Mouse (Mus musculus) lung, embryonic 14.5 days (tissue): ENCODE measurements at regions not wholly inside any gene's neighbourhood (a gene's known extent, or its start where the extent isn't known, plus 50 kb on each side); places are given as distances from the start of the nearest gene placed in this dataset.
A peak's percentile ranks its signal among the peaks of the same experiment; 100 is the strongest.
"Not testable (repeated sequence)": the region's sequence is repeated elsewhere in the genome, so short reads cannot be mapped to it uniquely, and the experiment has no call there.

Experiments used
- ATAC-seq: fragments of 200-750 bp; cut with Nextera tagmentation; 2 replicates; pipeline ENCODE4 v1.8.0; 2017; ENCODE audit warnings: mild to moderate bottlenecking, moderate TSS enrichment, moderate library complexity; ENCODE audit not compliant: insufficient read depth
- DNase-seq: peaks from one replicate; pipeline ENCODE4 v3.0.0-alpha.2; 2015
- H3K27ac ChIP-seq: fragments of 300-500 bp; sonication (generic); 2 replicates; pipeline ENCODE4 v1.5.1; 2014; ENCODE audit warnings: low read depth, mild to moderate bottlenecking, moderate library complexity
- H3K27me3 ChIP-seq: fragments of 300-500 bp; sonication (generic); 2 replicates; pipeline ENCODE4 v1.6.1; 2014; ENCODE audit warnings: low read length, control low read depth; ENCODE audit not compliant: insufficient read depth
- H3K36me3 ChIP-seq: fragments of 300-500 bp; sonication (generic); 2 replicates; pipeline ENCODE4 v1.6.1; 2014; ENCODE audit warnings: control low read depth; ENCODE audit not compliant: insufficient read depth
- H3K4me1 ChIP-seq: fragments of 300-500 bp; sonication (generic); 2 replicates; pipeline ENCODE4 v1.6.1; 2014; ENCODE audit warnings: antibody characterized with exemption, control low read depth; ENCODE audit not compliant: insufficient read depth
- H3K4me2 ChIP-seq: fragments of 300-500 bp; sonication (generic); 2 replicates; pipeline ENCODE4 v1.6.1; 2014; ENCODE audit warnings: mild to moderate bottlenecking
- H3K4me3 ChIP-seq: fragments of 300-500 bp; sonication (generic); 2 replicates; pipeline ENCODE4 v1.5.1; 2014; ENCODE audit warnings: low read depth, low read length
- H3K9ac ChIP-seq: fragments of 300-500 bp; sonication (generic); 2 replicates; pipeline ENCODE4 v1.6.1; 2014
- H3K9me3 ChIP-seq: fragments of 300-500 bp; sonication (generic); 2 replicates; pipeline ENCODE4 v1.6.1; 2016; ENCODE audit warnings: low read depth, low read length, control low read depth
- CTCF ChIP-seq: IDR thresholded peaks from 2 replicates; pipeline ENCODE4 v1.5.1; 2016; ENCODE audit warnings: antibody characterized with exemption, low read depth
- WGBS: fragments of 180-500 bp; shearing (Covaris S2); extraction: QIAGEN DNeasy Blood & Tissue Kit; methylation state at CpG from one replicate; pipeline ENCODE4 v1.1.7; 2014; 5-methylcytosine and 5-hydroxymethylcytosine counted together

- no peak for TF ChIP-seq CTCF
- H3K9me3 ChIP-seq = no peaks in the 10 kb centered on the region
- no peak for ATAC-seq
- no peak overlapping the region for H3K27ac ChIP-seq
- H3K27me3 ChIP-seq = no peaks in the 10 kb centered on the region
- no peaks in the 10 kb centered on the region for H3K4me1 ChIP-seq
- no peaks in the 10 kb centered on the region for H3K36me3 ChIP-seq
- no peak overlapping the region for H3K4me2 ChIP-seq
- no peak overlapping the region for H3K9ac ChIP-seq
- no peak for DNase-seq
- H3K4me3 ChIP-seq = no peak overlapping the region
These were observed 701.3 kb downstream of the A830018L16Rik start for GRCm38 (mm10) chr1:12115041-12115828.

GRCm38 (mm10) chr1:12117083-12117482 lies 703.2 kb downstream of the A830018L16Rik start:
- H3K36me3 ChIP-seq = no peaks in the 10 kb centered on the region
- H3K4me3 ChIP-seq = no peak overlapping the region
- DNase-seq (no peak), ATAC-seq (no peak)
- WGBS = 59% methylated on average over 4 of the region's 4 CpGs
- H3K4me1 ChIP-seq = no peaks in the 10 kb centered on the region
- no peaks in the 10 kb centered on the region for H3K27me3 ChIP-seq
- H3K4me2 ChIP-seq = no peak overlapping the region
- no peaks in the 10 kb centered on the region for H3K9me3 ChIP-seq
- H3K27ac ChIP-seq = no peak overlapping the region
- TF ChIP-seq CTCF = no peak
- H3K9ac ChIP-seq = no peak overlapping the region

- Histone ChIP-seq H3K36me3 (no peaks in the 10 kb centered on the region), H3K9ac (no peak overlapping the region), H3K4me3 (no peak overlapping the region), H3K4me1 (no peaks in the 10 kb centered on the region), H3K27ac (no peak overlapping the region), H3K4me2 (no peak overlapping the region), H3K9me3 (no peaks in the 10 kb centered on the region), H3K27me3 (no peaks in the 10 kb centered on the region)
- DNase-seq = no peak
- 85% methylated on average over 7 of the region's 7 CpGs for WGBS
- TF ChIP-seq CTCF = no peak
- no peak for ATAC-seq
These were observed 707.0 kb downstream of the A830018L16Rik start for GRCm38 (mm10) chr1:12120926-12121325.

GRCm38 (mm10) chr1:12126611-12127010 lies 712.7 kb downstream of the A830018L16Rik start:
- H3K9ac ChIP-seq, H3K27me3 ChIP-seq, ATAC-seq, DNase-seq, H3K4me2 ChIP-seq, H3K36me3 ChIP-seq, H3K4me1 ChIP-seq, H3K27ac ChIP-seq, H3K9me3 ChIP-seq, H3K4me3 ChIP-seq: not testable (repeated sequence)
- WGBS = 46% methylated on average over 2 of the region's 2 CpGs

- Histone ChIP-seq H3K27me3 (no peaks in the 10 kb centered on the region), H3K9me3 (no peaks in the 10 kb centered on the region), H3K4me1 (no peaks in the 10 kb centered on the region), H3K9ac (no peak overlapping the region), H3K4me2 (no peak overlapping the region), H3K4me3 (no peak overlapping the region), H3K36me3 (no peaks in the 10 kb centered on the region), H3K27ac (no peak overlapping the region)
- WGBS = 85% methylated on average over 10 of the region's 10 CpGs
- ATAC-seq (no peak), DNase-seq (no peak)
- no peak for TF ChIP-seq CTCF
These were observed 756.6 kb downstream of the A830018L16Rik start for GRCm38 (mm10) chr1:12170503-12170902.

GRCm38 (mm10) chr1:12189646-12190233 lies 775.8 kb downstream of the A830018L16Rik start:
- ATAC-seq (no peak), DNase-seq (peak; percentile 7)
- no peak overlapping the region for H3K4me2 ChIP-seq
- H3K27ac ChIP-seq = no peak overlapping the region
- no peaks in the 10 kb centered on the region for H3K36me3 ChIP-seq
- H3K9me3 ChIP-seq = no peaks in the 10 kb centered on the region
- no peak overlapping the region for H3K4me3 ChIP-seq
- no peaks in the 10 kb centered on the region for H3K4me1 ChIP-seq
- TF ChIP-seq CTCF = no peak
- no peak overlapping the region for H3K9ac ChIP-seq
- H3K27me3 ChIP-seq = no peaks in the 10 kb centered on the region
- WGBS = 53% methylated on average over 5 of the region's 5 CpGs

- ATAC-seq = no peak
- Histone ChIP-seq H3K9ac (no peak overlapping the region), H3K4me2 (no peak overlapping the region), H3K27ac (no peak overlapping the region), H3K36me3 (no peaks in the 10 kb centered on the region), H3K4me3 (no peak overlapping the region), H3K9me3 (no peaks in the 10 kb centered on the region), H3K27me3 (no peaks in the 10 kb centered on the region), H3K4me1 (no peaks in the 10 kb centered on the region)
- peak; percentile 35 for DNase-seq
- TF ChIP-seq CTCF = no peak
- WGBS = 67% methylated on average over 1 of the region's 1 CpGs
These were observed 778.7 kb downstream of the A830018L16Rik start for GRCm38 (mm10) chr1:12192588-12192987.
